Mouse (Mus musculus) hindbrain, embryonic 10.5 days (tissue): Measurements from ENCODE around the gene Stag1. TPM values are rescaled to one million over a fixed set of nuclear protein-coding genes. Genes with fewer than 3 reads are reported as not detected.

Experiments used
- DNase-seq: peaks from one replicate; pipeline ENCODE4 v3.0.0-alpha.2; 2017; ENCODE audit warnings: low spot score
- H3K27ac ChIP-seq: fragments of 300-500 bp; sonication (generic); 2 replicates; pipeline ENCODE4 v1.5.1; 2016; ENCODE audit warnings: mild to moderate bottlenecking, moderate library complexity
- H3K27me3 ChIP-seq: fragments of 300-500 bp; sonication (generic); 2 replicates; pipeline ENCODE4 v1.6.1; 2016; ENCODE audit warnings: mild to moderate bottlenecking; ENCODE audit not compliant: poor library complexity, insufficient read depth, severe bottlenecking
- H3K36me3 ChIP-seq: fragments of 300-500 bp; sonication (generic); 2 replicates; pipeline ENCODE4 v1.6.1; 2016; ENCODE audit warnings: mild to moderate bottlenecking, moderate library complexity
- H3K4me1 ChIP-seq: fragments of 300-500 bp; sonication (generic); replicated peaks from 2 replicates; pipeline ENCODE4 v1.6.1; 2016; ENCODE audit warnings: mild to moderate bottlenecking
- H3K4me3 ChIP-seq: fragments of 300-500 bp; sonication (generic); 2 replicates; pipeline ENCODE4 v1.5.1; 2016; ENCODE audit warnings: mild to moderate bottlenecking, moderate library complexity
- H3K9me3 ChIP-seq: fragments of 300-500 bp; sonication (generic); 2 replicates; pipeline ENCODE4 v1.6.1; 2016; ENCODE audit warnings: mild to moderate bottlenecking, moderate library complexity
- WGBS: fragments of 180-500 bp; shearing (Covaris S2); methylation state at CpG from one replicate; pipeline ENCODE4 v1.1.7; 2016; 5-methylcytosine and 5-hydroxymethylcytosine counted together
- polyA plus RNA-seq: library from polyadenylated mRNA; unstranded; fragments of >200 nt; fragmentation: Nextera tagmentation; extraction: Ambion mirVana; gene quantifications from 2 replicates; pipeline ENCODE4 v1.2.1, GENCODE M21; 2016

The Stag1 gene
- polyA plus RNA-seq, 1 experiment from 2014 or later: 40.6 TPM

DNA sequence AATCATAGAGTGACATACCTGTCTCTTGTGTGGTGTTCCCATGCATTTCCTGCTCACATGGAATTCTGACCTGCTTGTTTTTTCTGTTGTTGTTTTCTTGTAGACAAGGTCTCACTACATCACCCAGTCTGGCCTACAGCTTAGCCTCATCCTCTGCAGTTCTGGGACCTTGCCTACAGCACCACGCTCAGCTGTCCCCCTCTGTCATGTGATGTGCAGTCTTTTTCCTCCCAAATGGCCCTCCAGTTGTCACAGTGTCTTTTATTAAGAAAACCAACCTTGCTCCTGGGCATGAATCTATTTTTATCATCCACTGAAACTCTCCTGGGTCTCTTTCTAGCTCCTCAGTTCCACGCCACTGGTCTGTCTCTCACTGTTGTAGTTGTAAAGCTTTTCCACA, 394.6 kb downstream of the Stag1 start:
- Histone ChIP-seq H3K27me3 (no peaks in the 10 kb centered on the region), H3K36me3 (peaks cover 41% of the 10 kb centered on the region), H3K9me3 (0 out of 2 replicates have a peak, but pooled peaks cover 10% of the 10 kb centered on the region), H3K4me3 (no peak overlapping the region), H3K27ac (no peak overlapping the region), H3K4me1 (no peaks in the 10 kb centered on the region)
- WGBS: 85% methylated on average over 2 of the region's 2 CpGs
- no peak for DNase-seq

DNA sequence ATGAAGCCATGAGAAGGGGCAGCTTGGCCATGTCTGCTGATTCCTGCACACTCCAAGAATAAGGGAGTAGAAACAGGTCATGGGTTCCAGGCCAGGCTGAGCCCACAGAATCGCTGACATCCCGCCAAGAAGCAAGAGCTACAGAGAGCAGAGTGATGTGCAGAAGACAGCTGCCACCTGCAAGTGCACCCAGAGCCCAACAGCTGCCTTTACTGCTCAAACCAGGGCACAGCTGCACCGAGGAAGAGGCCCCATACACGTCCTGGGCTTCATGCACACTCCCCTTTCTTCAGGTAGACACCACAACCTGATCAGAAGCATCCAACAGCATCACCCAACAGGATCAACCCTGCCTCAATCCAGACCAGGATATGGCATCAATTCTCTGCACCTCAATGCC, 396.3 kb downstream of the Stag1 start:
- no peaks in the 10 kb centered on the region for H3K27me3 ChIP-seq
- WGBS: 87% methylated on average over 4 of the region's 4 CpGs
- H3K9me3 ChIP-seq: 0 out of 2 replicates have a peak, but pooled peaks cover 8% of the 10 kb centered on the region
- no peak for DNase-seq
- H3K4me3 ChIP-seq: no peak overlapping the region
- no peaks in the 10 kb centered on the region for H3K4me1 ChIP-seq
- peaks cover 49% of the 10 kb centered on the region for H3K36me3 ChIP-seq
- no peak overlapping the region for H3K27ac ChIP-seq

DNA sequence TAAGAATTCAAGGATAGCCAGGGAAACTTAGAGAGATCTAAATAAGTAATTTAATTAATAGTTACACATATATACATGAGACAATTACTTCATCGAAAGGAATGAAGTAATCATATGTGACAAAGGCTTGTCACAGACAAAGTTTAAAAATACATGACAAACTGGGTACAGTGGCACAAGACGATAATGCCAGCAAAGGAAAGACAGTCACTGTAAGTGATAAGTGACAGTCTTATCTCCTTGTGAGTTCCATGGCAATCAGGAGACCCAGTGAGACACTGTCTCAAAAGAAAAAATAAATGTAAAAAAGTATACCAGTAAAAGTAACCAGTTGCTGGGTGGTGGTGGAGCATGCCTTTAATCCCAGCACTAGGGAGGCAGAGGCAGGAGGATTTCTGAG, 399.5 kb downstream of the Stag1 start:
- Histone ChIP-seq H3K4me3 (no peak overlapping the region), H3K36me3 (peaks cover 38% of the 10 kb centered on the region), H3K4me1 (no peaks in the 10 kb centered on the region), H3K27ac (no peak overlapping the region), H3K9me3 (0 out of 2 replicates have a peak, but pooled peaks cover 3% of the 10 kb centered on the region), H3K27me3 (no peaks in the 10 kb centered on the region)
- 95% methylated on average over 2 of the region's 2 CpGs for WGBS
- no peak for DNase-seq

DNA sequence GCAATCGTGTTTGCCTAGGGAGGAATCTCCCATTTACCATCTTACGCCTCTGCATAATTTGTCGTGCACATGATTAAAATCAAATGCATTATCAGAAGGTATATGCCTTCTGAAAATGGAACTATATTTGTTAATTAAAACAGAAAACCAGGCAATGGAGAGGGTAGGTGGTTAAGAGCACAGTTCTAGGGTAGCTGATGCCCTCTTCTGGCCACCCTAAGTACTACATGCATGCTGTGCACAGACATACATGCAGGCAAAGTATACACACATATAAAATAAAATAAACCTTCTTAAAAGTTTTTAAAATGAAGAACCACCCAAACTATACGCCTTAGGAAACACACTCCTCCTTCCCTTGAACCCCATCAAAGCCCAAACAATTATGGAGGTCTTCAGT, 404.5 kb downstream of the Stag1 start:
- Histone ChIP-seq H3K36me3 (peaks cover 20% of the 10 kb centered on the region), H3K27me3 (no peaks in the 10 kb centered on the region), H3K27ac (no peak overlapping the region), H3K4me1 (no peaks in the 10 kb centered on the region), H3K4me3 (no peak overlapping the region), H3K9me3 (peaks cover 18% of the 10 kb centered on the region)
- DNase-seq: no peak
- WGBS: 91% methylated on average over 4 of the region's 4 CpGs

DNA sequence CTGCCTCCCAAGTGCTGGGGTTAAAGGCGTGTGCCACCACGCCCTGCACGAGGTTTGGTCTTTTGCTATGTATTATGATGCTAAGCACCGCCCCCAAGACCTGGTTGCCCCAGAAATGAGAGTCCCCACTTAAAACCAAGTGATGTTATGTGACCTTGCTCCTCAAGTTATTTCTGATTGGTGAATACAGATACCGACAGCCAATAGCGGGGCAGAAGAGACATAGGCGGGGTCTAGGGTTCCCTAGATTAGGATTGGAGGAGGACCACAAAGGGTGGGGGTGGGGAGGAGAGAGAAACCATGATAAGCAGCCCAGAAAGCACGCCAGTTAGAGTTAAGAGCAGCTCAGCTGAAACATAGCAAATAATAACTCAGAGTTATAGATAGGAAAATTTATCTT, 405.2 kb downstream of the Stag1 start:
- Histone ChIP-seq H3K36me3 (peaks cover 18% of the 10 kb centered on the region), H3K27ac (no peak overlapping the region), H3K4me3 (no peak overlapping the region), H3K9me3 (peaks cover 18% of the 10 kb centered on the region), H3K4me1 (no peaks in the 10 kb centered on the region), H3K27me3 (no peaks in the 10 kb centered on the region)
- 92% methylated on average over 8 of the region's 8 CpGs for whole genome bisulfite sequencing
- DNase-seq: no peak

DNA sequence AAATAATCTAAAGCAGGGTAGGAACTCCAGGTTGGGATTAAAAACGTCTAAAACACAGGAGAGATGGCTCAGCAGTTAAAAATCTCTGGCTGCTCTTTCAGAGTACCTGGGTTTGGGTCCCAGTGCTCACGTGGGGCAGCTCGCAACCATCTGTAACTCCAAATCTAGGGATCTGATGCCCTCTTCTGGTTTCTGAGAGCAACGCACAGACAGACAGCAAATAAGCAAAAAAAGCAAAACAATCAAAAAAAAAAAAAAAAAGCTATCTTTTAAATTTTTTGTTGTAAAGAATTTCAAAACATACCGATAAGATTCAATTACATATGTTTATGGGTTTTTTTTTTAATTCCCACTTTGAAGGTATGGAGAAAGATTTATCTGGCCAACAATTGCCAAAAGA, 405.7 kb downstream of the Stag1 start:
- Histone ChIP-seq H3K9me3 (peaks cover 18% of the 10 kb centered on the region), H3K4me1 (no peaks in the 10 kb centered on the region), H3K4me3 (no peak overlapping the region), H3K36me3 (peaks cover 13% of the 10 kb centered on the region), H3K27ac (no peak overlapping the region), H3K27me3 (no peaks in the 10 kb centered on the region)
- DNase-seq: no peak
- 88% methylated on average over 5 of the region's 5 CpGs for WGBS

DNA sequence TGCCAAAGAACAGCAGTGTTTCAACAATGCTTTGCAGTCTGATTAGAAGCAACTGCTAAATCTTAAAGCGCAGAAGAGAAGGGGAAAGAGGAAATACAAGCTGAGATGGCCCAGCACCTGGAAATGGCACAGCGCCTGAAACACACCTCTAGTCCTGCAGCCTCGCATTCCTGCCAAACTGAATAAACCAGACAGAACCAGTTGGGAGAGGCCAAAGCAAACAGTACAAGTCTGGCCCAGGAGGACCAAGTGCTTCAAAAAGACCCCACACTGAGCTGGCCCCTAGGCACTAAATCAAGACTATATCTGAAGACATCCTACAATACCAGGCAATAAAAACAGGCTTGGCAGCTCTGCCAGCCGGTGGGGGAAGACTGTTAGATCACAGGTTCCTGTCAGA, 408.3 kb downstream of the Stag1 start:
- no peaks in the 10 kb centered on the region for H3K4me1 ChIP-seq
- H3K4me3 ChIP-seq: no peak overlapping the region
- DNase-seq: no peak
- H3K36me3 ChIP-seq: peaks cover 9% of the 10 kb centered on the region
- no peaks in the 10 kb centered on the region for H3K27me3 ChIP-seq
- WGBS: 86% methylated on average over 4 of the region's 4 CpGs
- peaks cover 18% of the 10 kb centered on the region for H3K9me3 ChIP-seq
- H3K27ac ChIP-seq: no peak overlapping the region

Other genes starting within 250 kb of the Stag1 start
- gene Il20rb, start 111.0 kb upstream of the Stag1 start, polyA plus RNA-seq: 1.1 and 1.6 TPM in 2 replicates
- gene Nck1, start 51.7 kb upstream of the Stag1 start, polyA plus RNA-seq: 56.0 and 62.1 TPM in 2 replicates
- 5.2 and 7.4 TPM in 2 replicates for gene Slc35g2, start 26.7 kb upstream of the Stag1 start, polyA plus RNA-seq